1 mouse cellular context compared by ENCODE assay signal in the genomic region with DNA sequence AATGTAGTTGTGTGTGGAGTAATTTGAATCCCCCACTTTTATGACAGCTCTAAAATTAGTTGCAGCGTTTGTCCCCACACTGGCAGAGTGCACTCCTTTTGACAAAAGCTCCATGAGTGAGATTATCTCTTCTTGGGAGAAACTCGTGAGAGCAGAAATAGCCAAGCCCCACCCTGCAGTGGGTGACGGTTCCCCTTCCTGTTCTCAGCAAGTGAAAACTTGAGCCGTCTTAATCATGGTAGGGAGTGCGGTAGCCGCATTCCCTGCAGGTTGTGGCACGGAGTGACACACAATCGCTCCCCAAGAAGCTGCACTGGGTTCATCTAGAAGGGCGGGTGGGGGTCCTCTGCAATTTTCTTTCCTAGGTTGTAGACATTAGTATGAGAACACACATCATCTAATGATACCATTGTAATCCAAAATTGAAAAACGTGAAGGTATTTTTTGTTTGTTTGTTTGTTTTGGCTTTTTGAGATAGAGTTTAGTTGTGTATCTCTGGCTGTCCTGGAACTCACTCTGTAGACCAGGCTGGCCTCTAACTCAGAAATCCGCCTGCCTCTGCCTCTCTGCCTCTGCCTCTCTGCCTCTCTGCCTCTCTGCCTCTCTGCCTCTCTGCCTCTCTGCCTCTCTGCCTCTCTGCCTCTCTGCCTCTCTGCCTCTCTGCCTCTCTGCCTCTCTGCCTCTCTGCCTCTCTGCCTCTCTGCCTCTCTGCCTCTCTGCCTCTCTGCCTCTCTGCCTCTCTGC.
TF ChIP-seq lines count a peak whose summit lies in the region.

No protein-coding gene starts in this region.

TF ChIP-seq in MEL, 35 proteins besides CTCF, POLR2A, EP300 and RAD21 (continued from another document):
- TF ChIP-seq GATA1 (IDR thresholded peaks at IDR 0.05; ENCODE audit: low read depth, low read length): peak; percentile 56; the same call in 1 of the 2 replicates
- 0 out of 2 replicates have a peak, but pooled peaks have one; percentile 40 for TF ChIP-seq RCOR1 (IDR thresholded peaks at IDR 0.05; ENCODE audit: low read depth, low read length)
- peak; percentile 73 for TF ChIP-seq CHD2 (IDR thresholded peaks at IDR 0.05; ENCODE audit: low read length)
- peak; percentile 57 for TF ChIP-seq MAX (IDR thresholded peaks at IDR 0.05; ENCODE audit: low read length)
- TF ChIP-seq ETS1 (IDR thresholded peaks at IDR 0.05; ENCODE audit: low read depth, low read length): peak; percentile 79
- peak; percentile 92 for TF ChIP-seq MXI1 (IDR thresholded peaks at IDR 0.05; ENCODE audit: low read depth, low read length)
- TF ChIP-seq TBP (IDR thresholded peaks at IDR 0.05; ENCODE audit: low read depth, low read length): peak; percentile 95
- TF ChIP-seq BHLHE40 (IDR thresholded peaks at IDR 0.05; ENCODE audit: borderline replicate concordance, low read depth, low read length): peak; percentile 88
- peak; percentile 71 for TF ChIP-seq ELF1 (IDR thresholded peaks at IDR 0.05; ENCODE audit: low read depth, low read length)
- TF ChIP-seq TCF12 (IDR thresholded peaks at IDR 0.05; ENCODE audit: low read depth, low read length): peak; percentile 72
- TF ChIP-seq ZMIZ1 (IDR thresholded peaks at IDR 0.05; ENCODE audit: low read depth, low read length): peak; percentile 91
- peak; percentile 93 for TF ChIP-seq NELFE (IDR thresholded peaks at IDR 0.05; ENCODE audit: low read depth, low read length)
- peak; percentile 59; the same call in 1 of the 2 replicates for TF ChIP-seq MEF2A (IDR thresholded peaks at IDR 0.05; ENCODE audit: extremely low read depth, insufficient replicate concordance, low read depth, low read length, poor library complexity, severe bottlenecking)
- TF ChIP-seq POLR2AphosphoS2 (IDR thresholded peaks at IDR 0.05; ENCODE audit: low read length): peak; percentile 92; the same call in 1 of the 2 replicates
- 0 out of 2 replicates have a peak, but pooled peaks have one; percentile 7 for TF ChIP-seq SMC3 (IDR thresholded peaks at IDR 0.05; ENCODE audit: low read depth, low read length)
